Comparison of ENCODE assay signal across 8 mouse cellular contexts in the genomic region with DNA sequence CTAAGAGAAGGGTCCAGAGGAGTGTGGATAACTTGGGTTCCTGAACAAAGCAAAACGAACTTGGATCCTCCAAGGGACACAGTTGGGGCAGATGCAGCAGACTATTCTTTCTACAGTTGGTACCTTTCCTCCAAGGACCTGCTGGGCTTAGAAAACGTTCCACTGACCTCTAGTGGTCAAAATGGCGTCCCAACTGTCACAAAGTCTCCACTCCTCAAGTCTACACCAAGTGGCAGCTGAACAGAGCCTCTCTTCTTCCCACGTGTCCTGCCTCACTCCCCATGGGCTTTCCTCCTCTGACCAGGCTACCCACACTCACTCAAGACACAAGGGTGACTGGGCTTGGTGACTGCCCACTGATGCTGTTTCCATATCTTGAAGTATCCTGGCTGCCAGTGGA.
DNase-seq lines count a peak whose midpoint lies in the region; ATAC-seq and TF ChIP-seq lines count a peak whose summit lies in the region.

No protein-coding gene starts in this region.

- no peaks in the 10 kb centered on the region for H3K27me3 ChIP-seq in forebrain, postnatal 0 days (ENCODE audit: insufficient read depth, low read length)
- peaks cover 6% of the 10 kb centered on the region; the same call in 1 of the 2 replicates for H3K27me3 ChIP-seq in forebrain, embryonic 12.5 days
- no peaks in the 10 kb centered on the region for H3K27me3 ChIP-seq in spleen, adult 2 months (ENCODE audit: control insufficient read depth, insufficient read depth, low read length)
- H3K27me3 ChIP-seq in embryonic facial prominence, embryonic 11.5 days (ENCODE audit: control insufficient read depth, insufficient read depth, low read length): no peaks in the 10 kb centered on the region
- no peaks in the 10 kb centered on the region for H3K27me3 ChIP-seq in liver, embryonic 14.5 days (ENCODE audit: control insufficient read depth, insufficient read depth, low read length)
- no peaks in the 10 kb centered on the region for H3K27me3 ChIP-seq in small intestine, adult 2 months (ENCODE audit: control insufficient read depth, insufficient read depth, low read length)

- peaks cover 4% of the 10 kb centered on the region; the same call in 1 of the 2 replicates for H3K4me1 ChIP-seq in forebrain, postnatal 0 days (ENCODE audit: insufficient read depth)
- H3K4me1 ChIP-seq in forebrain, embryonic 12.5 days: peaks cover 18% of the 10 kb centered on the region
- H3K4me1 ChIP-seq in spleen, adult 2 months (ENCODE audit: control insufficient read depth, insufficient read depth, insufficient read length): no peaks in the 10 kb centered on the region
- H3K4me1 ChIP-seq in embryonic facial prominence, embryonic 11.5 days (ENCODE audit: control insufficient read depth, insufficient read depth, low read length): no peaks in the 10 kb centered on the region
- peaks cover 0 to 6% of the 10 kb centered on the region in 2 experiments; a peak in 3 of 4 replicates for H3K4me1 ChIP-seq in liver, embryonic 14.5 days (replicated peaks; ENCODE audit: control insufficient read depth in 2 of 2, insufficient read depth in 2 of 2, low read length in 1 of 2)
- peaks cover 24% of the 10 kb centered on the region; the same call in 1 of the 2 replicates for H3K4me1 ChIP-seq in small intestine, adult 2 months (ENCODE audit: control insufficient read depth, insufficient read depth, insufficient read length, low read length)

- no peak overlapping the region for H3K27ac ChIP-seq in forebrain, postnatal 0 days (ENCODE audit: low read depth, low read length)
- no peak overlapping the region for H3K27ac ChIP-seq in forebrain, embryonic 12.5 days
- no peak overlapping the region for H3K27ac ChIP-seq in spleen, adult 2 months (ENCODE audit: insufficient read depth, low read length)
- H3K27ac ChIP-seq in embryonic facial prominence, embryonic 11.5 days (replicated peaks; ENCODE audit: low read depth, low read length): no peak overlapping the region
- H3K27ac ChIP-seq in liver, embryonic 14.5 days: no peak overlapping the region
- no peak overlapping the region for H3K27ac ChIP-seq in small intestine, adult 2 months (ENCODE audit: insufficient read depth, low read depth, low read length)

- H3K4me2 ChIP-seq in forebrain, postnatal 0 days (ENCODE audit: low read depth): no peak overlapping the region
- H3K4me2 ChIP-seq in forebrain, embryonic 12.5 days: no peak overlapping the region
- no peak overlapping the region for H3K4me2 ChIP-seq in embryonic facial prominence, embryonic 11.5 days (ENCODE audit: low read depth, low read length)
- no peak overlapping the region for H3K4me2 ChIP-seq in liver, embryonic 14.5 days (ENCODE audit: low read depth)

- no peak for TF ChIP-seq POLR2A in spleen, adult 2 months (IDR thresholded peaks at IDR 0.05; ENCODE audit: low read depth, low read length)
- no peak for TF ChIP-seq POLR2A in small intestine, adult 2 months (IDR thresholded peaks at IDR 0.05; ENCODE audit: low read depth, low read length)

- no peaks in the 10 kb centered on the region for H3K36me3 ChIP-seq in forebrain, postnatal 0 days (ENCODE audit: insufficient read depth)
- no peaks in the 10 kb centered on the region for H3K36me3 ChIP-seq in forebrain, embryonic 12.5 days (replicated peaks)
- H3K36me3 ChIP-seq in spleen, adult 2 months (ENCODE audit: control insufficient read depth, insufficient read depth, low read length): no peaks in the 10 kb centered on the region
- no peaks in the 10 kb centered on the region for H3K36me3 ChIP-seq in embryonic facial prominence, embryonic 11.5 days (replicated peaks; ENCODE audit: control insufficient read depth, insufficient read depth, low read depth, low read length)
- no peaks in the 10 kb centered on the region for H3K36me3 ChIP-seq in liver, embryonic 14.5 days (replicated peaks; ENCODE audit: control insufficient read depth, insufficient read depth, low read depth)
- H3K36me3 ChIP-seq in small intestine, adult 2 months (ENCODE audit: control insufficient read depth, insufficient read depth, low read length): no peaks in the 10 kb centered on the region

- H3K9ac ChIP-seq in forebrain, postnatal 0 days: no peak overlapping the region
- H3K9ac ChIP-seq in forebrain, embryonic 12.5 days: no peak overlapping the region
- H3K9ac ChIP-seq in embryonic facial prominence, embryonic 11.5 days (replicated peaks; ENCODE audit: low read length): no peak overlapping the region
- H3K9ac ChIP-seq in liver, embryonic 14.5 days (replicated peaks): no peak overlapping the region

- no peak for ATAC-seq in forebrain, postnatal 0 days
- no peak for ATAC-seq in forebrain, embryonic 12.5 days (ENCODE audit: low FRiP score)
- no peak for ATAC-seq in embryonic facial prominence, embryonic 11.5 days (replicated peaks; ENCODE audit: insufficient number of reproducible peaks, low FRiP score, low TSS enrichment, low read depth)
- ATAC-seq in liver, embryonic 14.5 days (ENCODE audit: insufficient read depth): 0 out of 2 replicates have a peak, but pooled peaks have one; percentile 26

- H3K4me3 ChIP-seq in forebrain, postnatal 0 days (ENCODE audit: low read depth, low read length): no peak overlapping the region
- no peak overlapping the region for H3K4me3 ChIP-seq in forebrain, embryonic 12.5 days (replicated peaks)
- H3K4me3 ChIP-seq in spleen, adult 2 months (ENCODE audit: extremely low read depth, insufficient read depth, insufficient read length): no peak overlapping the region
- H3K4me3 ChIP-seq in embryonic facial prominence, embryonic 11.5 days (ENCODE audit: low read depth, low read length): no peak overlapping the region
- no peak overlapping the region for H3K4me3 ChIP-seq in liver, embryonic 14.5 days (ENCODE audit: insufficient read depth in 1 of 2, low read depth in 2 of 2, low read length in 2 of 2)
- H3K4me3 ChIP-seq in small intestine, adult 2 months (ENCODE audit: low read depth, low read length): no peak overlapping the region

- DNase-seq in forebrain, postnatal 0 days: peak; percentile 25
- peak; percentile 17 to 21 for DNase-seq in spleen, adult 2 months (ENCODE audit: low read depth in 1 of 2, low spot score in 2 of 2)
- DNase-seq in spleen, adult 12 weeks (ENCODE audit: low spot score): no peak
- DNase-seq in embryonic facial prominence, embryonic 11.5 days (ENCODE audit: low spot score): peak; percentile 74
- DNase-seq in liver, embryonic 14.5 days (ENCODE audit: low read depth in 3 of 3, low spot score in 3 of 3): peak in 2 of 3 experiments; percentile 13 to 19
- DNase-seq in layer of hippocampus, postnatal 10 days (ENCODE audit: low spot score in 2 of 2): no peak

- WGBS in forebrain, postnatal 0 days: 14% methylated on average over 4 of the region's 4 CpGs
- 13% methylated on average over 4 of the region's 4 CpGs for WGBS in forebrain, embryonic 12.5 days
- 4% methylated on average over 4 of the region's 4 CpGs for WGBS in spleen, adult 2 months
- 13% methylated on average over 4 of the region's 4 CpGs for WGBS in embryonic facial prominence, embryonic 11.5 days
- WGBS in liver, embryonic 14.5 days (ENCODE audit: insufficient replicate concordance): 2% methylated on average over 4 of the region's 4 CpGs
- 8% methylated on average over 4 of the region's 4 CpGs for WGBS in small intestine, adult 2 months

- peak; percentile 56 for TF ChIP-seq CTCF in forebrain, postnatal 0 days (IDR thresholded peaks at IDR 0.05; ENCODE audit: low read depth)
- peak; percentile 24; the same call in 1 of the 2 replicates for TF ChIP-seq CTCF in spleen, adult 2 months (IDR thresholded peaks at IDR 0.05; ENCODE audit: extremely low read depth, insufficient read depth, insufficient read length, insufficient replicate concordance)
- TF ChIP-seq CTCF in liver, embryonic 14.5 days (IDR thresholded peaks at IDR 0.05; ENCODE audit: low read depth): peak; percentile 76
- TF ChIP-seq CTCF in small intestine, adult 2 months (IDR thresholded peaks at IDR 0.05; ENCODE audit: extremely low read depth, insufficient read length, insufficient replicate concordance, low read depth, low read length): peak; percentile 58; the same call in 1 of the 2 replicates

- H3K9me3 ChIP-seq in forebrain, postnatal 0 days (ENCODE audit: low read length): no peaks in the 10 kb centered on the region
- no peaks in the 10 kb centered on the region for H3K9me3 ChIP-seq in forebrain, embryonic 12.5 days
- no peaks in the 10 kb centered on the region for H3K9me3 ChIP-seq in embryonic facial prominence, embryonic 11.5 days (replicated peaks; ENCODE audit: control insufficient read depth, low read length)
- no peaks in the 10 kb centered on the region for H3K9me3 ChIP-seq in liver, embryonic 14.5 days (ENCODE audit: control insufficient read depth, low read length)

- no peak for TF ChIP-seq EP300 in liver, embryonic 14.5 days (IDR thresholded peaks at IDR 0.05; ENCODE audit: low read depth)

Comparison
In these comparisons a context has a peak if more than half of its experiments do, and no peak if none do; other contexts are left out.
1. DNase-seq: peak in forebrain, postnatal 0 days (single experiment), spleen, adult 2 months (2 of 2), embryonic facial prominence, embryonic 11.5 days (single experiment) and liver, embryonic 14.5 days (2 of 3); none in spleen, adult 12 weeks (single experiment) and layer of hippocampus, postnatal 10 days (0 of 2).
2. CTCF ChIP-seq: peak in every context shown above with its lines; median percentile 76 in liver, embryonic 14.5 days; 58 in small intestine, adult 2 months; 56 in forebrain, postnatal 0 days; 24 in spleen, adult 2 months.